Mouse (Mus musculus): ENCODE results near the gene Dmbx1. TPM values are rescaled to one million over a fixed set of nuclear protein-coding genes. Genes with fewer than 3 reads are reported as not detected.

Gene Dmbx1
- polyA plus RNA-seq, 1 experiment: not detected

DNA sequence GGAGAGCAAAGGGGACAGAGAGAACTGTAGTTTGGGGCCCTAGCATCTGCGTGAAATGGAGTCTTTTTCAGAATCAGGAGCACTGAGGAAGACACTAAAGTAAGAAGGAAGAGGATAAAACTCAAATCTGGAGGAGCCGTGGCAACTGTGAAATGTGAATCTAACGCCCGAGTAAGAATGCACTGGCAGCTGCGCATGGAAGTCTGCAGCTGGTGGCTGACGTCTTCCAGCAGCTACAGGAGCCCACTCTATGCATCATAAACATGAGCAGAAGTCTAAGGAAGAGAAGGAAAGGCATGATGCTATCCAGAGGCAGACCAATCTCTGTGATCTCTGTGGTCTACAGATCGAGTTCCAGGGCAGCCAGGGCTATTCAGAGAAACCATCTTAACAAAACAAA is 12.1 kb downstream of the Dmbx1 start:
- 44% methylated on average over 7 of the region's 7 CpGs for WGBS
- no peak for TF ChIP-seq CTCF (IDR thresholded peaks at IDR 0.05; ENCODE audit: insufficient read depth, low read length)
- no peak for TF ChIP-seq POLR2A (IDR thresholded peaks at IDR 0.05; ENCODE audit: borderline replicate concordance, extremely low read depth, low read depth, low read length)
- no peak for DNase-seq
- Histone ChIP-seq H3K4me1 (ENCODE audit: control insufficient read depth, insufficient read depth, low read length) (no peaks in the 10 kb centered on the region), H3K4me3 (replicated peaks; ENCODE audit: extremely low read depth, low read depth, low read length) (no peak overlapping the region)

DNA sequence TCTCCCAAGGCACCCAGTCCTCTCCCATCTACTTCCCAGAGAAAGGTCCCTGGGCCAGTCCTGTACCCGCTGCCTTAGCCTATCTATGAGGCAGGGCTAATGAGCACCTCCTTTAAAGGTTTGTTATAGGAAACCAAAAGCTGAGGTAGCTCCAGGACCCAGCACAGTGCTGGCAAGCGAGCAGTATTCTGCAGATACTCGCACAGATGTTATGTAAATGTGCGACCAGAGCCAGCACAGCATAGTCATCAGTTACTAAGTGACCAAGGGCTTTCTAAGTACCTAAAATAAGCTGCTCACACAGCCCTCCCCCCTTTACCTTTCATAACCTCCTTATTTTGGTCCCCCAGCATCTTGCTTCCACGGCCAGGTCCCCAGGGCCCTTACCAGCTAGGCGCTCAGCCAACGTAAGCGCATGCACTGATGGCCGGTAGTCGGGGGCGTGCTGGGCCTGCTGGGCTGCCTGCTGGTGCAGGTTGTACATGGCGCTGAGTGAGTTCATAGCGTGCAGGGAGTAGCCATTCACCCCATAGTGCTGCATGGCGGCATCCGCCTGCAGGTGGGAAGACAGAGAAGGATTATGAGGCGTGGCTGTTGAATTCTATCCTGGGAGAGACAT is 16.4 kb downstream of the Dmbx1 start:
- no peak for DNase-seq
- WGBS: 69% methylated on average over 16 of the region's 16 CpGs
- no peaks in the 10 kb centered on the region for H3K4me1 ChIP-seq (ENCODE audit: control insufficient read depth, insufficient read depth, low read length)
- H3K4me3 ChIP-seq (replicated peaks; ENCODE audit: extremely low read depth, low read depth, low read length): no peak overlapping the region
- TF ChIP-seq POLR2A (IDR thresholded peaks at IDR 0.05; ENCODE audit: borderline replicate concordance, extremely low read depth, low read depth, low read length) (no peak), CTCF (IDR thresholded peaks at IDR 0.05; ENCODE audit: insufficient read depth, low read length) (no peak)

DNA sequence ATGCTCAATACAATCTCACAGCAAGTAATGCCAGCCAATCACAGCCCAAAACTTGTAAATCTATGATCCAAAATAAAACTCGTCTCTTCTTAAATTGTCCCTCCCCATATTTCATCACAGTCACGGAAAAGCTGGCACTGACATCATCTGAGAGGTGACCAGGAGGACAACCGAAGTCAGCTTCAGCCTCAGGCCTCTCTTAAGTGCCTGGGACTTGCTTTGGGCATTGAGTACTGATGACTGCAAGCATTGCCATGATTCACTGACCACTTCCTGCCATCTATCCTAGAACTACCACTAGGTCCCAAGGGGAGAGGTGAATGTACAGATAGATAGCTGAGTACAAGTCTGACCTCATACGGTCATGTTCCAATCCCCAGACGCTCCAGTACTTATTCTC is 17.0 kb downstream of the Dmbx1 start:
- no peak for DNase-seq
- Histone ChIP-seq H3K4me3 (replicated peaks; ENCODE audit: extremely low read depth, low read depth, low read length) (no peak overlapping the region), H3K4me1 (ENCODE audit: control insufficient read depth, insufficient read depth, low read length) (no peaks in the 10 kb centered on the region)
- 82% methylated on average over 5 of the region's 5 CpGs for WGBS
- TF ChIP-seq POLR2A (IDR thresholded peaks at IDR 0.05; ENCODE audit: borderline replicate concordance, extremely low read depth, low read depth, low read length) (no peak), CTCF (IDR thresholded peaks at IDR 0.05; ENCODE audit: insufficient read depth, low read length) (no peak)

DNA sequence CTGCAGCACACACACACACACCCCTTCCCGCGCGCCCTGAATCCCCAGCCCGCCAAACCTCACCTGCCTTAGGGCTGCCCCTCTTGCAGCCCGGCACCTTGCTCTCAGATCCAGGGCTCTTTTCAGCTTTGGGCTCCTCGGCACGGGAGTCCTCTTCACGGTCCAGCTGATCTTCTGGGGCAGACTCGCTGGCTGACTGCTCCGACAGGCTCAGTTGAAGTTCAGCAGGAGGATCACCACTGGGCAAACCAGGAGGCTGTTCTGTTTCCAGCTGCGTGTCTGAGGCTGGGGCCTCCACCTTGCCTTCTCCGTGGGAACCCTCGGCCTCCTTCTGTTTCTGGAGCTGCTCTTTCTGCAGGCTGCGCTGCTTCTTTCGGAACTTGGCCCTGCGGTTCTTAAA is 19.8 kb downstream of the Dmbx1 start:
- 76% methylated on average over 16 of the region's 16 CpGs for WGBS
- Histone ChIP-seq H3K4me1 (ENCODE audit: control insufficient read depth, insufficient read depth, low read length) (no peaks in the 10 kb centered on the region), H3K4me3 (replicated peaks; ENCODE audit: extremely low read depth, low read depth, low read length) (no peak overlapping the region)
- TF ChIP-seq CTCF (IDR thresholded peaks at IDR 0.05; ENCODE audit: insufficient read depth, low read length) (no peak), POLR2A (IDR thresholded peaks at IDR 0.05; ENCODE audit: borderline replicate concordance, extremely low read depth, low read depth, low read length) (no peak)
- no peak for DNase-seq

DNA sequence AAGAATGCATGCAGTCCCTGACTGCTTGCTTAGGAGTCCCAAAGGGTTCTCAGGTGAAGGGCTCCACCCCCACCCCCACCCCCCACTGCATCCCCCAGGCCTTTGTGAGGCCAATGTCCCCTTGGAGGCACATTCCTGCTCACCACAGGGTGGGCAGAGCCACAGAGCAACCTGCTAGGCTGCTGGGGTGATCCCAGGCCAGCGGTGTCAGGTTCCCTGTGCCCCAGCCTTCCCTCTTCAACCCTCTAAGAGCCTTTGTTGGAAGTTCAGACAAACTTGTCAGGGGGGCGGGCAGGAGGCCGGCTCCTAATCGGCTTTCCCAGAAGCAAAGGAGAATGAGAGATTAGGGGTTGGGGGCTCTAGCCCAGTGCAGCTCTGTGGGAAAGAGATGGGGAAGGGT is 28.1 kb downstream of the Dmbx1 start:
- DNase-seq: no peak
- TF ChIP-seq CTCF (IDR thresholded peaks at IDR 0.05; ENCODE audit: insufficient read depth, low read length) (no peak), POLR2A (IDR thresholded peaks at IDR 0.05; ENCODE audit: borderline replicate concordance, extremely low read depth, low read depth, low read length) (no peak)
- Histone ChIP-seq H3K4me3 (replicated peaks; ENCODE audit: extremely low read depth, low read depth, low read length) (no peak overlapping the region), H3K4me1 (ENCODE audit: control insufficient read depth, insufficient read depth, low read length) (no peaks in the 10 kb centered on the region)
- WGBS: 21% methylated on average over 4 of the region's 4 CpGs

DNA sequence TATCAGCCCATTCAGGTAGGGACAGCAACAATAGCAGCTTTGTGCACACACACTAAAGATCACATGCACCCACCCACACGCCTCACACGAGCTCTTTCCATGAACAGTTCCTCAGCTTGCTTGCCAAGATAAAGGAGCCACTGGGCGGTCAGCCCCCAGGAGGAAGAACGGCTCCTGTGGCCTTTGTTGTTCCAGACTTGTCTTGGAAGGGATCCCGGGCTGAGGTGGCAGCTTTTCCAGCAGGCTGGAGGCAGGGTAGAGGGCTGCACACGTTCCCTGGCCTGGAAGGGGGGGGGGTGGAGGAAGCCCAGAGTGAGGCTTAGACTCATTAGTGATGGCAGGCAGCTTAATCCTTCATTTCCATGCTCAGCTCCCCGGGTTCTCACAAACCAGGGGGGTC is 31.1 kb downstream of the Dmbx1 start:
- no peak for TF ChIP-seq CTCF (IDR thresholded peaks at IDR 0.05; ENCODE audit: insufficient read depth, low read length)
- Histone ChIP-seq H3K4me3 (replicated peaks; ENCODE audit: extremely low read depth, low read depth, low read length) (no peak overlapping the region), H3K4me1 (ENCODE audit: control insufficient read depth, insufficient read depth, low read length) (no peaks in the 10 kb centered on the region)
- 8% methylated on average over 7 of the region's 7 CpGs for WGBS
- DNase-seq: no peak

DNA sequence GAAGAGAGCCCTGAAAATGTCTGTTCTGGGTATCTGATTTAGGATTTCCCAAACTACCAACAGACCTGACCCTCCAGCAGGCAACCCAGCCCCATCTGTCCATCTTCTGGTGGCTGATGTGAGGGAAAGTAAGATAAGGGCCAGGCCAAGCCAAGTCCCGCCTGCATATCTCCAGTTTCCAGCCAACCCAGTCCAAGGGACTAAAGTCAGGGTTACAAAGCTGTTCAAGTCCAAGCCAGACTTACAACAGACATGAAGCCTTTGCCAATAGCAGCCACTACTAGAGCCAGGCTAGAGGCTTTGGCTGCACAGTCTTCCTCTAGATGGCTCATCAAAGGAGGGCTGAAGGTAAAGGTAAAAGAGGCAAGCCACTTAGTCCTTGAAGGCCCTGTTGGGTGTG is 31.7 kb downstream of the Dmbx1 start:
- DNase-seq: no peak
- no peaks in the 10 kb centered on the region for H3K4me1 ChIP-seq (ENCODE audit: control insufficient read depth, insufficient read depth, low read length)
- WGBS: 55% methylated on average over 1 of the region's 1 CpGs
- no peak overlapping the region for H3K4me3 ChIP-seq (replicated peaks; ENCODE audit: extremely low read depth, low read depth, low read length)
- TF ChIP-seq POLR2A (IDR thresholded peaks at IDR 0.05; ENCODE audit: borderline replicate concordance, extremely low read depth, low read depth, low read length): no peak
- no peak for TF ChIP-seq CTCF (IDR thresholded peaks at IDR 0.05; ENCODE audit: insufficient read depth, low read length)

DNA sequence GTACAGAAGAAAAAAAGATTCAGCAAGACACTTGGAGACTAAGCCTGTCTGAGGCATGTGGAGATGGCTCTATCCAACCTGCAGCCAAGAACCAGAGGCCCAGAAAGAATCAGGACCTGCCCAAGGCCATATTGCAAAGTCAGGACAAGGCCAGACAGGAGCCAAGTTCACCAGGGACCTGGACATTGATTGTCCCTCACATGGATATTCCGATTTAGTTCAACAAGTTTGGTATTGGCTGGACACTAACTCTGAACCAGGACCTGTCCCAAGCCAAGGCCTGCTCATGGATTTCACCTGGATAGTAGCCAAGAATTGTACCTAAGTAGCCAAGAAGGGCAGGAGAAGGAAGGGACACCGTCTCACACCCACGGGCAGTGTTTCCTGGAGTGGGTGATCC is 32.9 kb downstream of the Dmbx1 start:
- no peak overlapping the region for H3K4me3 ChIP-seq (replicated peaks; ENCODE audit: extremely low read depth, low read depth, low read length)
- 58% methylated on average over 3 of the region's 3 CpGs for WGBS
- TF ChIP-seq CTCF (IDR thresholded peaks at IDR 0.05; ENCODE audit: insufficient read depth, low read length) (no peak), POLR2A (IDR thresholded peaks at IDR 0.05; ENCODE audit: borderline replicate concordance, extremely low read depth, low read depth, low read length) (no peak)
- no peaks in the 10 kb centered on the region for H3K4me1 ChIP-seq (ENCODE audit: control insufficient read depth, insufficient read depth, low read length)
- DNase-seq: no peak

DNA sequence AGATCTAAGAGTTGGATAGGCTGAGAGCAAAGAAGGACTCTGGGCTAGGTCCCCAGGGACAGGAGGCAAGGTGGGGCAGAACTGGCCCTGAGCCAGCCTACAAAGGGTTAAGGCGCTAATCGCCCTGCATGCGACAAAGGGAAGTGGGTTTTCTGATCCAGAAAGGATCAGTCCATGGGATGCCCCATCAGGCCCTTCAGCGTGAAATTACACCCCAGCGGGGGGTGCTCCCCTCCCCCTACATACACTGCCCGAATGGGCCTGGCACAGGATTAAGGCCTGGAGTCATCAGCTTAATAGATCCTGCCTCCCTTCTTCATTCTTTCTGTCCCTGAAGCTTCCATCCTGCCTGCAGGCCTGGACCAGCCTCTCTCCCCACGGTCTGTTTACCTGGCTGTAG is 34.0 kb downstream of the Dmbx1 start:
- 35% methylated on average over 7 of the region's 7 CpGs for WGBS
- no peak for DNase-seq
- TF ChIP-seq CTCF (IDR thresholded peaks at IDR 0.05; ENCODE audit: insufficient read depth, low read length) (no peak), POLR2A (IDR thresholded peaks at IDR 0.05; ENCODE audit: borderline replicate concordance, extremely low read depth, low read depth, low read length) (no peak)
- H3K4me3 ChIP-seq (replicated peaks; ENCODE audit: extremely low read depth, low read depth, low read length): no peak overlapping the region
- no peaks in the 10 kb centered on the region for H3K4me1 ChIP-seq (ENCODE audit: control insufficient read depth, insufficient read depth, low read length)

DNA sequence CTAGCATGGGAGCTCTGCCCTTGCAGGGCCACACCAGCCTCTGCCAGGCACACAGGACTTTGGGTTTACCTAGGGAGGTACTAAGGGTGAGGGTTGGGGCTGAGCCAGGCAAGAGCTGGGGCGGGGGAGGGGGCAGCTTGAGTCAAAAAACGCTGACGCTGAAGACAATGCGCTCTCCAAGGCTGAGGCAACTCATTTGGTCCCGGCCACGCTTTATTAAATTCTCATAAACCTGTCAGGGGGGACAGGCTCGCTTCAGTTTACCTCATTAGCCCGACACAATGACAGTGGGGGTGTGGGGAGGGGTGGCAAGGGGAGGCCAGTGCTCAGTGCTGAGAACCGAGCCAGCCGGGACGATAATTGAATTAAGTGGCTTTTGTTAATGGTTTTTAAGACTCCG is 35.4 kb downstream of the Dmbx1 start:
- DNase-seq: no peak
- H3K4me3 ChIP-seq (replicated peaks; ENCODE audit: extremely low read depth, low read depth, low read length): no peak overlapping the region
- TF ChIP-seq CTCF (IDR thresholded peaks at IDR 0.05; ENCODE audit: insufficient read depth, low read length): no peak
- no peak for TF ChIP-seq POLR2A (IDR thresholded peaks at IDR 0.05; ENCODE audit: borderline replicate concordance, extremely low read depth, low read depth, low read length)
- WGBS: 28% methylated on average over 12 of the region's 12 CpGs
- H3K4me1 ChIP-seq (ENCODE audit: control insufficient read depth, insufficient read depth, low read length): no peaks in the 10 kb centered on the region

All from lung, adult 2 months (tissue).